Mouse (Mus musculus): ENCODE measurements around the gene Zfp3.

Zfp3 gene

DNA sequence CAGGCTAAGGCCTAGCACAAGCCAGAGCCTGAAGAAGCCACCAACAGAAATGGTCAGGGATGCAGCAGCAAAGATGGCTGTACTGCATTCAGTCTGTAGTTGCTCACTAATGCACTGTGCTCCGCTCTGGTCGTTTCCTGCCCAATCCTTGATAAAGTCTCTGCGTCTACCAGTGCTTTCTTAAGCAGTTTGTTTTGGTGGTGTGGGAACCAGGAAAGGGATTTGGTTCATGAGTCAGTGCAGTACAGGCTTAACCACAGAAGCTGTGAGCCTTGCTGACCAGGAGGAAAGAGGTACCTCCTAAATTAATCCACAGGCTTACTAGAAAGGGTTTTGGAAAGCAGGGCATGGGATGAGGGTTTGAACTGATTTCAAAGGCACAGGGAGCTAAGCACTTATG, 44.1 kb downstream of the Zfp3 start:
- DNase-seq (ENCODE audit: low spot score) = no peak

DNA sequence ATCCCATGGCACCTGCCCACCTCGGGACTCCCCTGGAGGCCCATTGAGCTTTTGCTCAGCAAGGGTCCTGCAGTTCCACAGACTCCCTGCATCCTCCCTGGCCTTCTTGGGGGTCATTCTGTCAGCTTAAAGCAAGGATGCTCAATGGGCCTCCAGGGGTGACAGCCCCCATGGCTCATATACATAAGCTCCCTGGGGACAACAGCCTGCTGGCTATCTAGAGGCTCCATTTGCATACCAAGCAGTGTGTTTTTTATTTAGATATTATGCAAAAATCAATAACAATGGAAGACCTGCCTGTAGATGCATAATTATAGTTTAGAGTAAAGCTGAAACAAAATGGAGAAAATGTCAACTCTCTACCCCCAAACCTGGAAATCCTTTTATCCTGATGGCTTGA, 45.0 kb downstream of the Zfp3 start:
- DNase-seq (ENCODE audit: low spot score) = no peak

DNA sequence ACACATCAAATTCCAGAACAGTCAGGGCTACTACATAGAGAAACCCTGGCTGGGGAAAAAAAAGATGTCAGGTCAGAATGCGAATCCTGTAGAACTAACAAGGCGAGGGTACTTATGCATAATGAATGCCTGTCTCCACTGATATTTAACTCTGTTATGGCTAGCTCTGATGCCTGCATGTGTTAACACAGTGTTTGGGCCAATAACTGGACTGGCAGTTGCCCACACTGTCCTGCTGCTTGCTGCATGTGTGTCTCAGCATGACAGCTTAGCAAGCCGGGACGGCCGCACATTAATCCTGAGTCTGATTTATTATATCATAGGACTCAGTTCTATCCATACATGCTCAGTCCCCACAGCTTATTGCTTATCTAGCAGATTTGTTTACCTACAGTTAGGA, 47.0 kb downstream of the Zfp3 start:
- no peak for DNase-seq (ENCODE audit: low spot score)

DNA sequence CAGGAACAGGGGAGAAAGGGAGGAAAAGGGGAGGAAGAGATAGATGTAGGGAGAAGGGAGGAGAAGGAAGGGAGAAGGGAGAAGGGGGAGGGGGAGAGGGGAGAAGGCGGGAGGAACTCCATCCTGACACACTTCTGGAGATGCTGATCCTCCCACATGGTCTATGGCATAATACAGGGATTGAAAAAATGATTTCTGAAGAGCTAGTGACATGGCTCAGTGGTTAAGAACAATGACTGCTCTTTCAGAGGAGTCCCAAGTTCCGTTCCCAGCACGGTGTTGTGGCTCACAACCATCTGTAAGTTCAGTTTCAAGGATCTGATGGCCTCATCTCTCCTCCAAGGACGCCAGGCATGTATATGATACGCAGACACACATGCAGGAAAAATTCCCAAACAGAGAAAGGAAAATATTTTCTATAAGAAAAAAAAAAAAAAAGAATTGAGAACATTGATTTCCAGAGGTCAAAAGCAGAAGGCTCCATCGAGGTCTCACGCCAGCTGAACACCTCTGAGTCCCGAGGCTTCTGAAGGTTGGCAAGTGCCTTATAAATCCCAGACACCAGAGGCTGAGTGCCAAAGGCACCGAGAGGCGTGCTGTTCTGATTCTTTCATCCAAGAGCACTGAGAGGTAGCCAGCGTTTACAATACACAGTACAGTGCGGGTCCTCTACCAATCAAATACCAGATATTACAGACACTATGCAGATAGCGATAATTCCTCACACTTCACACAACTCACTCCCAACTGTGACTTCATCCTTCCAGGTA, 47.6 kb downstream of the Zfp3 start:
- DNase-seq (ENCODE audit: low spot score) = no peak

DNA sequence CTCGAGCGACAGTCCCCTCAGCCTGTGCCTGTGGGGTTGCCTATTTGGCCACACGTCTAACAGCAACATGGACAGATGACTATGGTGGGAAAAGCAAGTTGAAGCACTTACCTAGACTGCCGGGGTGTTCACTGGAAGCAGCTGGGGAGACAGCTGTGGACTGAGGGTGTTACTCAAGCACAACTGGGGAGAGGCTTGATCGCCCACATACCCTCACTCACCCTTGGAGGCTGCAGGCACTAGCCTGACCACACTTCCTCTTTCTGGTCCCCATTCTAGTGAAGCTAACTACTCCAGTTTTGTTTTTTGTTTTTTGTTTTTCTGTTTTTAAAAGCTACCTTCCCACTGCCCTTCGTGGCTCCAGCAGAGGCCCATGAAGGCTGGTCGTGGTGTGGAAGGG, 48.4 kb downstream of the Zfp3 start, which contains the start of gene Scimp:
TSS of gene Scimp (minus strand) at position 222 of the 400 bp plus-strand sequence.
- no peak for DNase-seq (ENCODE audit: low spot score)

DNA sequence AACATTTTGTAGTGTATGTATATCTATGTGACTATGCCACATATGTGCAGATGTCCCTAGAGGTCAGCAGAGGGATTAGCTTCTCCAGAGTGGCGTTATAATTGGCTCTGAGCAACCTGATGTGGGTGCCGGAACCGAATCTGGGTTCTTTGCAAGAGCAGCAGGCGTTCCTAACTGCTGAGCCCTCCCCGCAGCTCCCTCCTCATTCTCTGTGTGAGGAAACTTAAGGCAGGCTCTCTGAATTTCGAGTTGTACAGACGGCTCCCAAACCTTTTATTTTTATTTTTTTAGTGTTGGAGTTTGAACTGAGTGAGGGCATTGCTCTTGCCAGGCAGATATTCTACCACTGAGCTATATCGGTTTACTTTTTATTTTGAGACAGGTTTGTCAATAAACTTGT, 51.1 kb downstream of the Zfp3 start:
- DNase-seq (ENCODE audit: low spot score) = no peak

DNA sequence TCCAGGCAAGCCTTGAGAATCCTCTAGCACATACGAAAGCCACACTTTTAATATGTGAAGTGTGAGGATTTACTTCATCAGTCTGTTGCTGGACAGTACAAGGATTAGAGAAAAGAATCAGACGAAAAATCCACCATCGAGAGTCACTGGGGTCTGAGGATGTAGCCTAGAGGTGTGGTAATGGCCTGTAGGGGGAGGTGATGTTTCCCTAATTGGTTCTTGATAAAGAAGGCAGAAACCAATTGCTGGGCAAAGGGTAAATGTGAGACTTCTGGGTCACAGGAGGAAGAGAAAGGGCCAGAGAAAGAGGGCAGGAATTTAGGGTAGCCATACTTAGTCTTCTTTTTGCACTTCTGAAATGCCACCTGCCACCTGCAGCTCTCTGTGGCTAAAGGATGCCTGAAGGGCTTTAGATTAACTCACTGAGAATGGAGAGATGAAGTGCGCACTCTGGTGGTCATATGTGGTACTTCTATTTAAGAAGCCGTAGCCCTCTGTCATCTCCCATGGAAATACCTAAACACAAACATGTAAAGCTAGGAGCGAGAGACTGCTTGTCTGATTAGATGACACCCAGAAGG, 51.6 kb downstream of the Zfp3 start:
- DNase-seq (ENCODE audit: low spot score) = peak; percentile 48

DNA sequence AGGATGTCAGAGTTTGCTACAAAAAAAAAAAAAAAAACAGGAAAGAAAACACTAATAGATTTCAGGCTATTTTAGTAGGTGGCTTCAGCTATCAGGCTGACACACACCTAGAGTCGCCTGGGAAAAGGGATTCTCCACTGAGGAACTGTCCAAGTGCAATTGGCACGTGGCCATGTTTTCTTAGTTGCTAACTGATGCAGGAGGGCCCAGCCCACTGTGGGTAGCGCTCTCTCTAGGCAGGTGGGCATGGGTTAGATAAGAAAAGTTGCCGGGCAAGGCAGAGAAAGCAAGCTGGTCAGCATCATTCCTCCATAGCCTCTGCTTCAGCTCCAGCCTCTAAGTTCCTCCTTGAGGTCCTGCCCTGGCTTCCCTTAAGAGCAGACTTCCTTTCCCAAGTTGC, 52.8 kb downstream of the Zfp3 start:
- DNase-seq (ENCODE audit: low spot score) = no peak

DNA sequence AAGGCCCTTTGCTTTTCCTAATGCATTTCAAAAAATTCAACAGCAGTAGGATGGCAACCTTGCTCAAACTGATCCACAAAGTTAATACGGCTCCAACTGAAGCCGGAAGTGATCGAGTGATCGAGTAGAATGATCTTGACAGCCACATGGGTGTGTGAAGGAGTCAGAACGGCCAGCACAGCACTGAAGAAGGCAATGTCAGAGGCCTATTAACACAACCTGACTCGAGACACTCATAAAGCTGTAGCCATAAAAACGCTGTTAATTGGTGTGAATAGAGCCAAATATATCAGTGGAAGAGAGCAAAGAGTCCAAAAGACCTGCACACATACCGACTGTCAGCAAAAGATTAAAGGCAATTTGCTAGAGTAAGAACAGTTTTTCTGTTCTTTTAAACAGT, 56.1 kb downstream of the Zfp3 start:
- no peak for DNase-seq (ENCODE audit: low spot score)

DNA sequence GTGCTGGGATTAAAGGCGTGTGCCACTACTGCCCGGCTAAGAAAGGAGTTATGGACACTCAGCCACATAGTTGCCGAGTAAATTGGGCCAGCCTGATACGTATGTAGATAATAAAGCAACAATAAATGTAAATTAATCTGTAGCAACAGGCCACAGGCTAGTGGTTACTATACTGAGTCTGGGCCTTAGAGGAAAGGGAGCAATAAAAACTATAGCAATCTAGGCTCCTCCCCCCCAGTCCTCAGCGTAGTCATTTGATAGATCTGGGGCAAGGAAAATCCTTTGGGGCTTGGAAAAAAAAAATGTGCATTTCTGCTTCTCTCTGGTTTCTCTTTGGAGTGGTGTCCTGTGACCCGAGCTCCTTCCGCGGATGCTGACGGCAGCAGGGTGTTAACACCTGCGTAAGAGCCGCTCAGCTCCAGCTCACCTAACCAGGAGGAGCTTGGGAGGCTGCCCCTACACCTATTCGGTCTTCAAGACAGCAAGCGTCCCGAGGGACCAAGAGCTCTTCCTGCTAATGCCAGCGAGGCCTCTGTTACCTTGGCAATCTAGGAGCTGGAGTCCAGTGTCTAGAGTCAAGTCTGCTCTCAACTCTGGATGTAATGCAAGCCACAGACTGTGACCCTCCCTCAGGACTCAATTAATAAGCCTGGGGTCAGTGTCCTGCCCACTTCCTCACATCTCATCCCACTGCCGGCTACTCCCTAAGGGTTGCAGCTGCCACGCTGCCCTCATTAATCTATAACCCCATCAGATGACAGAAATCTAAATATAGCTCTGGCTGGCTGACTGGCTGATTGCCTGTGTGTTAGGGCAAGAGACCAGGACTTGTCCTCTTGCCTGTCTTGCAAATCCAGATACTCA, 58.0 kb downstream of the Zfp3 start:
- DNase-seq (ENCODE audit: low spot score) = no peak
